Mouse (Mus musculus): ENCODE measurements around the gene Cmbl.

The Cmbl gene

GRCm38 (mm10) chr15:31619521-31619920 lies 54.3 kb downstream of the Cmbl start:
- no peak for DNase-seq (ENCODE audit: low read depth, low spot score)

DNA sequence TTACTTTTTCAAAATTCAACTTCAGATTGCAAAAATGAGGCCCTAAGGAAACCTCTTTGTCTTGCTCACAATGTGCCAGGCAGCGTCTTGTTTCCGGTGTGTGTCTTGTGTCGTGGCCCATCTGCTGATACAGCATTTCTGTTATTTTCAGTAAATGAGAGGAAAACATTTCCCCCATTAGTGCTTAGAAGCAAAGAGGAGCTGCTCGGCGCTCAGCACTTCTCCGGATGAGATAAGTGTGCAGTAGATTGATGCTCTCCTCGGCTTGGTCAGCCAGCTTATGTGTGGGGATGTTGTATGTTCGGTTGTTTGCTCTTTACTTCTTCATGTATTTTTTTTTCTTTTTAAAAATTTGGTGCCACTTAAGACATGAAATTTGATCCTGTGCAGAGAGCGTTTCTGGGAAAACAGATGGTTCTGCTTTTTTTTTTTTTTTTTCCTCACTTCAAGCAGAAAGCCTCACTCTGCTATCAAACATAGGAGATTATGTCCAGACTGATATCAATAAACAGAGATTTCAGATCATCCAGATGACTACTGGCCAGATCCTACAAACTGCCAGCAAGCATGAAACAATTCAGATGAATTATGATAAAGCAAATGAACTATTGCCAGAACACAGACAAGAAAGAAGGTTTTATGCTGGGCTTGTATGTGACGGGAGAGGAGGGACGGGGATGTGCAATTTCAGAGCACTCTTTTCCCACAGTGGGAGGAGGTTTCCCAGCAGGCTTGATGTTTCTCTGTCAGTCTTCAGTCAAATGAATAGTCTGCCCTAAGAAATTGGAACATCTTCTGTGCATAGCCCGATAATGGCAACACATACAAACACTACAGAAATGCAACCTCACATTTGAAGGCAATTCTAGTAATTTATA lies 62.3 kb downstream of the Cmbl start:
- no peak for DNase-seq (ENCODE audit: low read depth, low spot score)

- DNase-seq (ENCODE audit: low read depth, low spot score): no peak
These were observed 63.0 kb downstream of the Cmbl start for GRCm38 (mm10) chr15:31628180-31628579.

DNA sequence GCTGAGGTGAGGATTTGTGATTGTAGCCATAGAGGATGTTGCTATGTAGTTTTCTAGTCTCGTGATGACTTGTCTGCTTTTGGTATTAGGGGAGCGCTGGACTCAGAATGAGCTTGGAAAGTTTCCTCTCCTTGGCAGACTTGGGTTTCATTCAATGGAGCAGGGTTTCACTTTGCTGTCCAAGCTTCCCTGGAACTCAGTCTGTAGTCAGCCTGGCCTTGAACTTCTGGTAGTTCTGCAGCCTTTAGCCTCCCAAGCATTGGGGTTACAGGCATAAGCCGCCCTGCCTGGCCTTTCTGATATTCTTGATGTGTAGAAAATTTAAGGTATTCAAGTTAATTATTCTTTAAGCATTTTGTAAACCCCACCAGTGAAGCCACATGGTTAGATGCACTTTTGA lies 64.4 kb downstream of the Cmbl start:
- no peak for DNase-seq (ENCODE audit: low read depth, low spot score)

DNA sequence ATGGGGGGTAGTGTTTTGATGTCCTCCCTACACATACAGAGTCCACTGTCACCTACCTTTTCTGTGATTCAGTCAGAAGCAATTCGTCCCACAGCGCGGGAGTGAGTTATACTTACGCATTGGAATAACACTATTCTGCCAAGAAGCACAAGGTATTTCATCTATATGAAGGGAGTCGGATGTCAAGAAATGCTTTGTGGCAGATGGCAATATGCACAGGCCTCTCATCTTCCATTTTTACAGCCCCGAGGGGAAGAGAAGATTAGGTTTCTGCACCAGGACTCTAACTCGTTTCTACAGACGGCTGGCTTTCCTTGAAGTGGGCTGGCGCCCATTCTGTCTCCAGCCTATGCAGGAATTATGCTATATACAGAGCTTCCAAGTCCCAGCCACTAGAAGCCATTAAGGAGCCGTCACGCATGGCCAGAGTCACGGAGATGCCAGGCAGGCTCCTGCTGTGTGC lies 66.2 kb downstream of the Cmbl start:
- DNase-seq (ENCODE audit: low read depth, low spot score): no peak

DNA sequence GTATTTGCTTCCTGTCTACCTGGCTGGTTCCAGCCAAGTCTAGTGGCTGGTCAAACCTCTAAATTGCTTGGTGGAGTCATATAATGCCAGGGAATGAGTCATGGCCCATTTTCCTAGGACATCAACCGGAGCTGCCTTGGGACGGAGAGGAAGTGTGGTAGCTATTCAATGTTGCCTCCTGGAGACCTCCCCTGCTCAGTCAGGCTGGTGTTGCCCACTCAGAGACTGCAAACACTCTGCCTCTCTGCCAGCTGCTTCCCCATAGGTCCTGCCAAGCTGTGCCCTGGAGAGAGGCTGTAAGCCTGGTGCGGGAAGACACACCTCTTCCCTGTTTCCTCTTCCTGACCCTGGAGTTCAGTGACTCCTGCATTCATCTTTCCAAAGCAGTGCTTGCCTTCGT lies 67.3 kb downstream of the Cmbl start:
- DNase-seq (ENCODE audit: low read depth, low spot score): no peak

GRCm38 (mm10) chr15:31634582-31634981 lies 69.4 kb downstream of the Cmbl start:
- DNase-seq (ENCODE audit: low read depth, low spot score): no peak

- DNase-seq (ENCODE audit: low read depth, low spot score): no peak
These were observed 71.0 kb downstream of the Cmbl start for GRCm38 (mm10) chr15:31636091-31636595.

Measured in ZHBTc4 (cell line).